In genomic region chr8:118320566-118320965, GRCm38 (mm10) we compare ENCODE assay signal across 24 mouse cellular contexts. TPM values are rescaled to one million over a fixed set of nuclear protein-coding genes. Genes with fewer than 3 reads are reported as not detected.
"Had no signal": no experiment of that assay in that cellular context is flagged by ENCODE, and none has a peak within 500 bp of the region (broad histone marks: within the 10 kb centered on the region; RNA-seq: fewer than 3 reads in every experiment).

No protein-coding gene starts in this region.

- H3K36me3 ChIP-seq: limb, embryonic 12.5 days; limb, embryonic 15.5 days; liver, embryonic 15.5 days; lung, embryonic 15.5 days; midbrain, embryonic 10.5 days; midbrain, embryonic 13.5 days; neural tube, embryonic 13.5 days had no signal

- DNase-seq: kidney, adult 2 months; kidney, postnatal 10 days; kidney, postnatal 36 days; layer of hippocampus, postnatal 36 days; lung, adult 18-20 months; lung, postnatal 10 days; lung, postnatal 36 days; retina, postnatal 1 day; thymus, adult 2 months; thymus, postnatal 14 days; thymus, postnatal 4 days had no signal

- H3K27ac ChIP-seq: limb, embryonic 12.5 days; limb, embryonic 15.5 days; liver, embryonic 15.5 days; lung, embryonic 15.5 days; midbrain, embryonic 10.5 days; midbrain, embryonic 13.5 days; neural tube, embryonic 13.5 days had no signal

- ATAC-seq: intestine, postnatal 0 days; midbrain, embryonic 13.5 days; midbrain, embryonic 16.5 days had no signal

- H3K9me3 ChIP-seq: limb, embryonic 12.5 days; limb, embryonic 15.5 days; liver, embryonic 15.5 days; lung, embryonic 15.5 days; midbrain, embryonic 10.5 days; midbrain, embryonic 13.5 days; neural tube, embryonic 13.5 days had no signal

- H3K4me3 ChIP-seq: limb, embryonic 12.5 days; limb, embryonic 15.5 days; liver, embryonic 15.5 days; lung, embryonic 15.5 days; megakaryocyte, embryonic 14.5 days; midbrain, embryonic 10.5 days; midbrain, embryonic 13.5 days; myocyte; neural tube, embryonic 13.5 days had no signal

- H3K4me1 ChIP-seq: limb, embryonic 12.5 days; limb, embryonic 15.5 days; liver, embryonic 15.5 days; lung, embryonic 15.5 days; megakaryocyte, embryonic 14.5 days; midbrain, embryonic 10.5 days; midbrain, embryonic 13.5 days had no signal

- H3K27me3 ChIP-seq: limb, embryonic 12.5 days; limb, embryonic 15.5 days; liver, embryonic 15.5 days; lung, embryonic 15.5 days; megakaryocyte, embryonic 14.5 days; midbrain, embryonic 13.5 days; neural tube, embryonic 13.5 days had no signal

RNA-seq across cellular contexts. Expression of gene Cdh13, which starts 37.0 kb away (rescaled TPM):
- total RNA-seq: monocyte, adult 5-6 weeks; neutrophil, adult 5-6 weeks had no signal
